Mouse (Mus musculus): ENCODE results near the gene Sec14l4.
"Not testable (repeated sequence)": the region's sequence is repeated elsewhere in the genome, so short reads cannot be mapped to it uniquely, and the experiment has no call there.

GRCm38 (mm10) chr11:4015796-4016195 is 15.5 kb upstream of the Sec14l4 start:
- TF ChIP-seq POLR2A (IDR thresholded peaks at IDR 0.05; ENCODE audit: control insufficient read depth, low read depth, low read length); CTCF (IDR thresholded peaks at IDR 0.05; ENCODE audit: control insufficient read depth, insufficient read depth, insufficient replicate concordance, low read depth, low read length): not testable (repeated sequence)

Measured in testis, adult 2 months (tissue).